Mouse (Mus musculus) forebrain, embryonic 11.5 days (tissue): ENCODE data around the gene Drg2. TPM values are rescaled to one million over a fixed set of nuclear protein-coding genes. Genes with fewer than 3 reads are reported as not detected.
A peak's percentile ranks its signal among the peaks of the same experiment; 100 is the strongest.

Experiments
- ATAC-seq: fragments of 200-750 bp; cut with Nextera tagmentation; replicated peaks from 2 replicates; pipeline ENCODE4 v1.8.0; 2017; ENCODE audit warnings: moderate TSS enrichment; ENCODE audit not compliant: low FRiP score
- DNase-seq: peaks from one replicate; pipeline ENCODE4 v3.0.0-alpha.2; 2017; ENCODE audit warnings: low spot score
- H3K27ac ChIP-seq: fragments of 300-500 bp; sonication (generic); 2 replicates; pipeline ENCODE4 v1.5.1; 2014; ENCODE audit warnings: low read depth, low read length
- H3K27me3 ChIP-seq: fragments of 300-500 bp; sonication (generic); 2 replicates; pipeline ENCODE4 v1.6.1; 2014; ENCODE audit warnings: mild to moderate bottlenecking, low read length, mixed read lengths; ENCODE audit not compliant: control insufficient read depth, insufficient read depth
- H3K36me3 ChIP-seq: fragments of 300-500 bp; sonication (generic); 2 replicates; pipeline ENCODE4 v1.6.1; 2014; ENCODE audit warnings: mild to moderate bottlenecking, low read length, moderate library complexity, mixed read lengths; ENCODE audit not compliant: control insufficient read depth, insufficient read depth
- H3K4me1 ChIP-seq: fragments of 300-500 bp; sonication (generic); replicated peaks from 2 replicates; pipeline ENCODE4 v1.6.1; 2014; ENCODE audit warnings: low read length, mixed read lengths; ENCODE audit not compliant: control insufficient read depth, insufficient read depth
- H3K4me2 ChIP-seq: fragments of 300-500 bp; sonication (generic); 2 replicates; pipeline ENCODE4 v1.6.1; 2014; ENCODE audit warnings: low read depth, mild to moderate bottlenecking, low read length, moderate library complexity, mixed read lengths; ENCODE audit not compliant: severe bottlenecking
- H3K4me3 ChIP-seq: fragments of 300-500 bp; sonication (generic); 2 replicates; pipeline ENCODE4 v1.5.1; 2014; ENCODE audit warnings: low read depth, low read length
- H3K9ac ChIP-seq: fragments of 300-500 bp; sonication (generic); 2 replicates; pipeline ENCODE4 v1.6.1; 2014; ENCODE audit warnings: low read length
- H3K9me3 ChIP-seq: fragments of 300-500 bp; sonication (generic); 2 replicates; pipeline ENCODE4 v1.6.1; 2016; ENCODE audit warnings: low read length, mixed read lengths; ENCODE audit not compliant: control insufficient read depth
- WGBS: fragments of 180-500 bp; shearing (Covaris S2); extraction: QIAGEN DNeasy Blood & Tissue Kit; methylation state at CpG from one replicate; pipeline ENCODE4 v1.1.7; 2014; 5-methylcytosine and 5-hydroxymethylcytosine counted together
- polyA plus RNA-seq: library from polyadenylated mRNA; unstranded; fragments of >200 nt; fragmentation: Nextera tagmentation; extraction: Ambion mirVana; gene quantifications from 2 replicates; pipeline ENCODE4 v1.2.1, GENCODE M21; 2014

Gene Drg2
- polyA plus RNA-seq, 1 experiment from 2014 or later = 121 TPM

DNA sequence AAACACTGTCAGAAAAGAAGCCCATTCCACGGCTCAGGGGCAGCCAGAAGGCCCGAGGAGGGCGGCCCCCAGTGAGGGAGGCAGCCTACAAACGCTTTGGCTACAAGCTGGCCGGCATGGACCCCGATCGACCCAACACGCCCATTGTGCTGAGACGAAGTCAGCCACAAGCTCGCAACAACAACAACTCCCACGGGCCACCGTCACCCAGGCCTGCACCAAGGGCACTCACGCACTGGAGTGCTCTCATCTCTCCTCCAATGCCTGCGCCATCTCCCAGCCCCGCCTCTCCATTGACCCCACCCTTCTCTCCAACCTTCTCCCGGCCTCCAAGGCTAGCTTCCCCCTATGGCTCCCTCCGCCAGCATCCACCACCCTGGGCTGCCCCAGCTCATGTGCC, 23.7 kb downstream of the Drg2 start:
- Histone ChIP-seq H3K9ac (no peak overlapping the region), H3K9me3 (no peaks in the 10 kb centered on the region), H3K4me1 (no peaks in the 10 kb centered on the region), H3K27me3 (no peaks in the 10 kb centered on the region), H3K4me2 (0 out of 2 replicates have a peak overlapping the region, but pooled peaks have one; percentile 15), H3K4me3 (no peak overlapping the region), H3K36me3 (no peaks in the 10 kb centered on the region), H3K27ac (no peak overlapping the region)
- WGBS = 42% methylated on average over 17 of the region's 17 CpGs
- ATAC-seq = no peak
- no peak for DNase-seq

- WGBS = 67% methylated on average over 3 of the region's 3 CpGs
- no peaks in the 10 kb centered on the region for H3K9me3 ChIP-seq
- no peaks in the 10 kb centered on the region for H3K4me1 ChIP-seq
- no peak overlapping the region for H3K4me2 ChIP-seq
- ATAC-seq = no peak
- H3K27me3 ChIP-seq = no peaks in the 10 kb centered on the region
- no peak overlapping the region for H3K9ac ChIP-seq
- no peaks in the 10 kb centered on the region for H3K36me3 ChIP-seq
- no peak for DNase-seq
- H3K27ac ChIP-seq = no peak overlapping the region
- no peak overlapping the region for H3K4me3 ChIP-seq
These were observed 31.9 kb downstream of the Drg2 start for GRCm38 (mm10) chr11:60486267-60486666.

DNA sequence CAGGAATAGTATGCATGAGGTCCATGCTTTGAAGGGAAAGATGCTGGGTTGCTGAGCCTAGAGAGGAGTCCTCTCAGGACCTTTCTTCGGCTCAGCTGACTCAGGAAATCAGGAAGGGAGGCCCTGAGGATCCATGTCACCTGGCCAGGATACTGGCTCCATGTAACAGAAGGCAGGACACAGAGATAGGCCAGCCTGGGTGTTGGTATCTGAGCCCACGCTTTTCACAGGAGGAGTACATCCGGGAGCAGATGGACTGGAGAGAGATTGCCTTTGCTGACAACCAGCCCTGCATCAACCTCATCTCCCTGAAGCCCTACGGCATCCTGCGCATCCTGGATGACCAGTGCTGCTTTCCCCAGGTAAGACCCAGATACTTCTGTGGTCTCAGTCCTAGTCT, 38.3 kb downstream of the Drg2 start:
- no peak overlapping the region for H3K27ac ChIP-seq
- no peaks in the 10 kb centered on the region for H3K9me3 ChIP-seq
- no peaks in the 10 kb centered on the region for H3K27me3 ChIP-seq
- no peaks in the 10 kb centered on the region for H3K4me1 ChIP-seq
- ATAC-seq (no peak), DNase-seq (no peak)
- no peak overlapping the region for H3K4me3 ChIP-seq
- H3K9ac ChIP-seq = no peak overlapping the region
- no peaks in the 10 kb centered on the region for H3K36me3 ChIP-seq
- H3K4me2 ChIP-seq = no peak overlapping the region
- WGBS = 80% methylated on average over 5 of the region's 5 CpGs

GRCm38 (mm10) chr11:60495692-60496091, 41.3 kb downstream of the Drg2 start:
- Histone ChIP-seq H3K27me3 (no peaks in the 10 kb centered on the region), H3K4me2 (no peak overlapping the region), H3K4me3 (no peak overlapping the region), H3K9ac (no peak overlapping the region), H3K9me3 (no peaks in the 10 kb centered on the region), H3K4me1 (no peaks in the 10 kb centered on the region), H3K36me3 (no peaks in the 10 kb centered on the region), H3K27ac (no peak overlapping the region)
- 69% methylated on average over 2 of the region's 2 CpGs for WGBS
- ATAC-seq = no peak
- DNase-seq = no peak

DNA sequence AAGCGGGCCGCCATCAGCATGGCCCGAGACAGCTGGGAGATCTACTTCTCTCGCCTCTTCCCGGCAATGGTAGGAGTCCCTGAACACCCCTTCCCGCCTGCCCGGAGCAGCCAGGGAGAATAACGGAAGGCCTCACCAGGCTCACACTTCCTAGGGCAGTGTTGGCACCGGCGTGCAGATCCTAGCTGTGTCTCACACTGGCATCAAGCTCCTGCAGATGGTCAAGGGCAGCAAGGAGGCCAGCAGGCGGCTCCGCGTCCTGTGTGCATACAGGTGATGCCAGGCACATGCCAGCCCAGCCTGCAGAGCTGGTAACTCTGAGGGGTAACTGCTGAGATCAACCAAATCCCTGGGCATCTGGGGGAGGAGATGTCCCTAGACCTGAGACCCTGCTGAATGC, 52.9 kb downstream of the Drg2 start:
- H3K4me3 ChIP-seq = no peak overlapping the region
- no peaks in the 10 kb centered on the region for H3K9me3 ChIP-seq
- H3K27me3 ChIP-seq = peaks cover 16% of the 10 kb centered on the region
- H3K4me2 ChIP-seq = no peak overlapping the region
- peaks cover 9% of the 10 kb centered on the region for H3K4me1 ChIP-seq
- H3K9ac ChIP-seq = no peak overlapping the region
- DNase-seq (no peak), ATAC-seq (no peak)
- 88% methylated on average over 13 of the region's 13 CpGs for WGBS
- H3K36me3 ChIP-seq = no peaks in the 10 kb centered on the region
- H3K27ac ChIP-seq = no peak overlapping the region

- Histone ChIP-seq H3K9ac (no peak overlapping the region; the same call in 1 of the 2 replicates), H3K4me2 (peak overlapping the region; percentile 60), H3K9me3 (no peaks in the 10 kb centered on the region), H3K27ac (no peak overlapping the region), H3K4me3 (peak overlapping the region; percentile 24), H3K36me3 (no peaks in the 10 kb centered on the region), H3K4me1 (peaks cover 9% of the 10 kb centered on the region), H3K27me3 (peaks cover 16% of the 10 kb centered on the region)
- 6% methylated on average over 11 of the region's 11 CpGs for WGBS
- DNase-seq (no peak), ATAC-seq (no peak)
These were observed 54.6 kb downstream of the Drg2 start for GRCm38 (mm10) chr11:60508950-60509349.

DNA sequence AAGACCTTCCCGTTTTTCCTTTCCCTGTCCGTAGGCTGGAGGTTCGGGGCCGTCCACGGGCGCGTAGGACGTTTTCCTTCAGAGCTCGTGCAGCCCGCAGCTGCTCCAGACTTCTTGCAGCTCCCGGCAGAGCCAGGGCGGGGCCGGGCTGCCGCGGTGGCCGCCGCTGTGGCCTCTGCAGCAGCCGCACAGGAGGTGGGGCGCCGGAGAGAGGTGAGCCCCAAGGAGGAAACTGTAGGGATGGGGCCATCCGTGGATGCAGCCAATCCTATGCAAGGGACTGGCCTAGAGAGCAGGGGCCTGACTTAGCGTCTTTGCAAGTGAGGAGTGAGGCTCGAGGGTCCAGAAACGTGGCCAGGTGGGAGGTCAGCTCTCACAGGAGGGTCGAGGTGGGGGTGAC, 55.1 kb downstream of the Drg2 start:
- Histone ChIP-seq H3K9me3 (no peaks in the 10 kb centered on the region), H3K36me3 (no peaks in the 10 kb centered on the region), H3K27ac (no peak overlapping the region), H3K9ac (peak overlapping the region; percentile 37), H3K4me1 (peaks cover 9% of the 10 kb centered on the region), H3K27me3 (peaks cover 16% of the 10 kb centered on the region), H3K4me3 (peak overlapping the region; percentile 24), H3K4me2 (peak overlapping the region; percentile 60)
- ATAC-seq = no peak
- WGBS = 0% methylated on average over 25 of the region's 25 CpGs
- DNase-seq = peak; percentile 64

DNA sequence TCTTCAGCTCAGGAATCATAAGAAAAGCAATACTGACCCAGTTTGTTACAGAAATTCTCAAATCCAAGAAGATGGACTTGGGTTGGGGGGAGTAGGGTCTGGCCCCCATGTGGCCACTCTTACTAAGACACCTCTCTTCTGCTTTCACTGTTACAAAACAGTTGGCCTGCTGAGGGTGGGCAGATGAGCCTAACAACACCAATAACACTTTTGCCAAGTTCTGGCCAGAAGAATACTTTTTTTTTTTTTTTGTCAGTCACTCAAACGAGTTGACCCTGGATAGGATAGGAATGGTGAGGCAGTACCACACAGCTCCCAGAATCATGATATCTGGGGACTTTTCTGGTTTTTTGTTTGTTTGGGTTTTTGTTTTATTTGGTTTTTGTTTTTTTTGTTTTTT, 57.5 kb downstream of the Drg2 start:
- ATAC-seq = no peak
- no peak overlapping the region for H3K4me2 ChIP-seq

GRCm38 (mm10) chr11:60512520-60512919, 58.1 kb downstream of the Drg2 start:
- WGBS = 71% methylated on average over 2 of the region's 2 CpGs
- H3K9me3 ChIP-seq = no peaks in the 10 kb centered on the region
- ATAC-seq (no peak), DNase-seq (no peak)
- no peak overlapping the region for H3K4me3 ChIP-seq
- no peak overlapping the region for H3K9ac ChIP-seq
- no peaks in the 10 kb centered on the region for H3K36me3 ChIP-seq
- peaks cover 16% of the 10 kb centered on the region for H3K27me3 ChIP-seq
- peaks cover 9% of the 10 kb centered on the region for H3K4me1 ChIP-seq
- H3K4me2 ChIP-seq = no peak overlapping the region
- H3K27ac ChIP-seq = no peak overlapping the region

More for the DNA sequence above, 57.5 kb downstream of the Drg2 start:
- no peak overlapping the region for H3K27ac ChIP-seq
- H3K27me3 ChIP-seq = peaks cover 16% of the 10 kb centered on the region
- no peak overlapping the region for H3K4me3 ChIP-seq
- peaks cover 9% of the 10 kb centered on the region for H3K4me1 ChIP-seq
- no peaks in the 10 kb centered on the region for H3K9me3 ChIP-seq
- WGBS = 77% methylated on average over 1 of the region's 1 CpGs
- no peak overlapping the region for H3K9ac ChIP-seq
- DNase-seq = no peak
- no peaks in the 10 kb centered on the region for H3K36me3 ChIP-seq
